ENCODE assay signal across 8 mouse cellular contexts in the genomic region with DNA sequence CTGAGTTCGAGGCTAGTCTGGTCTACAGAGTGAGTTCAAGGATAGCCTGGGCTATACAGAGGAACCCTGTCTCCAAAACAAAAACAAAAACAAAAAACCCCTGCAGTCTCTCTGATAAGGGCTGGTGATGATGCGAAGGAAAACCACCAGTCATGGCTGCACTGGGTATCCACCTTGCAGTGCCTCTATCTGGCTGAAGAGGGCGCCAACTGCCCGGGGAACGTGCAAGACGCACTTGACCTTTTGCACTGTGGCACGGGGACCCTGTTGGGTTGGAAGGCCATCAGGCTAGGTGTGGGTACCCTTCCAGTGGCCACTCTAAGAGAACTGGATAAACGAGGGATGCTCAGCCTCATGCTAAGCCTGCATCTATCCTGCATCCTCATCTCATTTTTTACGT. TPM values are rescaled to one million over a fixed set of nuclear protein-coding genes. Genes with fewer than 3 reads are reported as not detected.
DNase-seq lines count a peak whose midpoint lies in the region; ATAC-seq and TF ChIP-seq lines count a peak whose summit lies in the region.

No protein-coding gene starts in this region.

- no peaks in the 10 kb centered on the region for H3K27me3 ChIP-seq in forebrain, embryonic 11.5 days (ENCODE audit: control insufficient read depth, insufficient read depth, low read length)
- H3K27me3 ChIP-seq in forebrain, embryonic 13.5 days = no peaks in the 10 kb centered on the region
- H3K27me3 ChIP-seq in C2C12 (ENCODE audit: control insufficient read depth, insufficient read depth, insufficient read length) = peaks cover 5% of the 10 kb centered on the region
- no peaks in the 10 kb centered on the region for H3K27me3 ChIP-seq in forebrain, postnatal 0 days (ENCODE audit: insufficient read depth, low read length)
- no peaks in the 10 kb centered on the region for H3K27me3 ChIP-seq in stomach, postnatal 0 days (ENCODE audit: control insufficient read depth, insufficient read depth, low read length)

- TF ChIP-seq EP300 in stomach, postnatal 0 days (optimal IDR thresholded peaks at IDR 0.05) = no peak

- no peaks in the 10 kb centered on the region for H3K9me3 ChIP-seq in forebrain, embryonic 11.5 days (ENCODE audit: control insufficient read depth, low read length)
- H3K9me3 ChIP-seq in forebrain, embryonic 13.5 days (replicated peaks) = no peaks in the 10 kb centered on the region
- no peaks in the 10 kb centered on the region for H3K9me3 ChIP-seq in forebrain, postnatal 0 days (ENCODE audit: low read length)
- H3K9me3 ChIP-seq in stomach, postnatal 0 days (ENCODE audit: control insufficient read depth, low read length) = no peaks in the 10 kb centered on the region

- DNase-seq in forebrain, embryonic 11.5 days (ENCODE audit: low spot score) = peak; percentile 86
- DNase-seq in forebrain, postnatal 0 days = no peak
- peak; percentile 41 to 76 for DNase-seq in layer of hippocampus, adult 2 months (ENCODE audit: low spot score in 2 of 2)
- peak; percentile 66 for DNase-seq in stomach, postnatal 0 days (ENCODE audit: low spot score)

- H3K4me3 ChIP-seq in forebrain, embryonic 11.5 days (ENCODE audit: low read depth, low read length) = no peak overlapping the region
- no peak overlapping the region for H3K4me3 ChIP-seq in forebrain, embryonic 13.5 days
- H3K4me3 ChIP-seq in C2C12 (ENCODE audit: insufficient read depth, poor library complexity, severe bottlenecking) = no peak overlapping the region
- H3K4me3 ChIP-seq in bone marrow, adult 2 months (replicated peaks; ENCODE audit: control insufficient read depth, low read depth, low read length) = no peak overlapping the region
- no peak overlapping the region for H3K4me3 ChIP-seq in forebrain, postnatal 0 days (ENCODE audit: low read depth, low read length)
- no peak overlapping the region for H3K4me3 ChIP-seq in layer of hippocampus, adult 2 months
- H3K4me3 ChIP-seq in stomach, postnatal 0 days (ENCODE audit: low read depth, low read length) = no peak overlapping the region

- H3K4me2 ChIP-seq in forebrain, embryonic 11.5 days (ENCODE audit: low read depth, low read length, severe bottlenecking) = no peak overlapping the region
- H3K4me2 ChIP-seq in forebrain, embryonic 13.5 days = no peak overlapping the region
- H3K4me2 ChIP-seq in forebrain, postnatal 0 days (ENCODE audit: low read depth) = no peak overlapping the region
- H3K4me2 ChIP-seq in stomach, postnatal 0 days (replicated peaks; ENCODE audit: low read depth) = no peak overlapping the region

- no peaks in the 10 kb centered on the region for H3K79me3 ChIP-seq in C2C12 (ENCODE audit: low read depth)

- H3K9ac ChIP-seq in forebrain, embryonic 11.5 days (ENCODE audit: low read length) = no peak overlapping the region
- H3K9ac ChIP-seq in forebrain, embryonic 13.5 days = no peak overlapping the region
- no peak overlapping the region for H3K9ac ChIP-seq in forebrain, postnatal 0 days
- no peak overlapping the region for H3K9ac ChIP-seq in stomach, postnatal 0 days (ENCODE audit: low read length)

- H3ac ChIP-seq in C2C12 (ENCODE audit: control insufficient read depth, insufficient read length, low read depth) = no peak overlapping the region

- H3K27ac ChIP-seq in forebrain, embryonic 11.5 days (ENCODE audit: low read depth, low read length) = no peak overlapping the region
- no peak overlapping the region for H3K27ac ChIP-seq in forebrain, embryonic 13.5 days
- H3K27ac ChIP-seq in bone marrow, adult 2 months (ENCODE audit: control insufficient read depth, insufficient read depth, low read depth, low read length, poor library complexity) = peak overlapping the region; percentile 93
- H3K27ac ChIP-seq in forebrain, postnatal 0 days (ENCODE audit: low read depth, low read length) = no peak overlapping the region
- no peak overlapping the region for H3K27ac ChIP-seq in layer of hippocampus, adult 2 months
- H3K27ac ChIP-seq in stomach, postnatal 0 days (replicated peaks) = no peak overlapping the region

- H3K79me2 ChIP-seq in C2C12 (ENCODE audit: control insufficient read depth, insufficient read depth) = no peaks in the 10 kb centered on the region

- peak; percentile 35; the same call in 1 of the 2 replicates for TF ChIP-seq POLR2A in bone marrow, adult 2 months (IDR thresholded peaks at IDR 0.05; ENCODE audit: borderline replicate concordance, control insufficient read depth, low read depth, low read length)

- 0 out of 2 replicates have a peak, but pooled peaks have one; percentile 28 for ATAC-seq in forebrain, embryonic 11.5 days (replicated peaks; ENCODE audit: low FRiP score)
- no peak for ATAC-seq in forebrain, embryonic 13.5 days
- 0 out of 2 replicates have a peak, but pooled peaks have one; percentile 27 for ATAC-seq in forebrain, postnatal 0 days
- ATAC-seq in megakaryocyte, adult 5-6 weeks (ENCODE audit: poor library complexity, severe bottlenecking) = peak; percentile 78
- 0 out of 2 replicates have a peak, but pooled peaks have one; percentile 3 for ATAC-seq in stomach, postnatal 0 days (ENCODE audit: low FRiP score, low TSS enrichment)

- no peaks in the 10 kb centered on the region for H3K36me3 ChIP-seq in forebrain, embryonic 11.5 days (ENCODE audit: control insufficient read depth, insufficient read depth, low read length)
- no peaks in the 10 kb centered on the region for H3K36me3 ChIP-seq in forebrain, embryonic 13.5 days (ENCODE audit: poor library complexity, severe bottlenecking)
- no peaks in the 10 kb centered on the region for H3K36me3 ChIP-seq in C2C12 (ENCODE audit: control insufficient read depth, insufficient read depth)
- H3K36me3 ChIP-seq in forebrain, postnatal 0 days (ENCODE audit: insufficient read depth) = no peaks in the 10 kb centered on the region
- no peaks in the 10 kb centered on the region for H3K36me3 ChIP-seq in stomach, postnatal 0 days (ENCODE audit: control insufficient read depth, insufficient read depth, low read length)

- H3K4me1 ChIP-seq in forebrain, embryonic 11.5 days (replicated peaks; ENCODE audit: control insufficient read depth, insufficient read depth, low read length) = peaks cover 2% of the 10 kb centered on the region; the same call in 1 of the 2 replicates
- H3K4me1 ChIP-seq in forebrain, embryonic 13.5 days = peaks cover 11% of the 10 kb centered on the region
- H3K4me1 ChIP-seq in bone marrow, adult 2 months (ENCODE audit: control insufficient read depth, insufficient read depth, low read length) = peaks cover 9% of the 10 kb centered on the region
- H3K4me1 ChIP-seq in forebrain, postnatal 0 days (ENCODE audit: insufficient read depth) = no peaks in the 10 kb centered on the region
- no peaks in the 10 kb centered on the region for H3K4me1 ChIP-seq in stomach, postnatal 0 days (replicated peaks; ENCODE audit: control insufficient read depth, insufficient read depth)

- peak; percentile 93 for TF ChIP-seq CTCF in C2C12 (IDR thresholded peaks at IDR 0.05; ENCODE audit: control insufficient read depth, insufficient read depth, insufficient read length)
- peak; percentile 99 for TF ChIP-seq CTCF in bone marrow, adult 2 months (IDR thresholded peaks at IDR 0.05; ENCODE audit: control insufficient read depth, insufficient read depth, low read length)
- peak; percentile 75 for TF ChIP-seq CTCF in forebrain, postnatal 0 days (IDR thresholded peaks at IDR 0.05; ENCODE audit: low read depth)
- peak; percentile 98 for TF ChIP-seq CTCF in layer of hippocampus, adult 2 months (conservative IDR thresholded peaks at IDR 0.05)
- peak; percentile 90 for TF ChIP-seq CTCF in stomach, postnatal 0 days (IDR thresholded peaks at IDR 0.05; ENCODE audit: low read depth)

- WGBS in forebrain, embryonic 11.5 days = 21% methylated on average over 9 of the region's 9 CpGs
- 23% methylated on average over 9 of the region's 9 CpGs for WGBS in forebrain, embryonic 13.5 days
- WGBS in bone marrow, adult 2 months = 20% methylated on average over 9 of the region's 9 CpGs
- WGBS in forebrain, postnatal 0 days = 24% methylated on average over 9 of the region's 9 CpGs
- 20% methylated on average over 9 of the region's 9 CpGs for WGBS in stomach, postnatal 0 days

TF ChIP-seq in C2C12, 6 proteins besides CTCF, POLR2A, EP300 and RAD21:
- TF ChIP-seq MYOD1 (IDR thresholded peaks at IDR 0.05; ENCODE audit: control insufficient read depth, insufficient read length, low read depth) = no peak
- TF ChIP-seq MYOG (IDR thresholded peaks at IDR 0.05; ENCODE audit: control insufficient read depth, extremely low read depth, insufficient read length) = no peak
- no peak for TF ChIP-seq FOSL1 (IDR thresholded peaks at IDR 0.05; ENCODE audit: insufficient read depth, low read length, poor library complexity, severe bottlenecking)
- no peak for TF ChIP-seq CEBPB (IDR thresholded peaks at IDR 0.05; ENCODE audit: low read depth)
- no peak for TF ChIP-seq USF1 (IDR thresholded peaks at IDR 0.05; ENCODE audit: low read depth)
TF ChIP-seq in C2C12: peak in this region for 0.

RNA-seq across cellular contexts. Expression of a gene that starts 11.3 kb away (rescaled TPM):
- not detected in 2 replicates for polyA plus RNA-seq in forebrain, embryonic 11.5 days (2014; fragmentation: Nextera tagmentation; extraction: Ambion mirVana)
- not detected in 2 replicates for polyA plus RNA-seq in forebrain, embryonic 13.5 days (2015; fragmentation: Nextera tagmentation; extraction: Ambion mirVana)
- polyA plus RNA-seq in C2C12 (2012; fragmentation: generic; extraction: Trizol) = not detected
- not detected in 2 replicates for polyA plus RNA-seq in bone marrow, adult 2 months (2011; ENCODE audit: insufficient read depth, insufficient read length, low replicate concordance, missing spikeins)
- total RNA-seq in forebrain, postnatal 0 days (2014; rRNA removed) = not detected in 2 replicates
- polyA plus RNA-seq in forebrain, postnatal 0 days (2015; fragmentation: Nextera tagmentation; extraction: Ambion mirVana) = 0.24 TPM in 1 of 2 replicates, not detected in the other
- total RNA-seq in layer of hippocampus, adult 2 months (2021) = not detected
- 0.33 TPM in 1 of 2 replicates, not detected in the other for total RNA-seq in megakaryocyte, adult 5-6 weeks (2015)
- total RNA-seq in megakaryocyte, adult 5-6 weeks (2017) = not detected in 2 replicates
- not detected in 2 replicates for polyA plus RNA-seq in stomach, postnatal 0 days (2015; fragmentation: Nextera tagmentation; extraction: Ambion mirVana)

RNA-seq across cellular contexts. Expression of a gene that starts 19.7 kb away (rescaled TPM):
- polyA plus RNA-seq in forebrain, embryonic 11.5 days (2014; fragmentation: Nextera tagmentation; extraction: Ambion mirVana) = 0.23 and 0.29 TPM in 2 replicates
- polyA plus RNA-seq in forebrain, embryonic 13.5 days (2015; fragmentation: Nextera tagmentation; extraction: Ambion mirVana) = 0.25 and 0.49 TPM in 2 replicates
- 0.14 TPM for polyA plus RNA-seq in C2C12 (2012; fragmentation: generic; extraction: Trizol)
- not detected in 2 replicates for polyA plus RNA-seq in bone marrow, adult 2 months (2011; ENCODE audit: insufficient read depth, insufficient read length, low replicate concordance, missing spikeins)
- total RNA-seq in forebrain, postnatal 0 days (2014; rRNA removed) = not detected in 2 replicates
- 0.13 and 0.25 TPM in 2 replicates for polyA plus RNA-seq in forebrain, postnatal 0 days (2015; fragmentation: Nextera tagmentation; extraction: Ambion mirVana)
- total RNA-seq in layer of hippocampus, adult 2 months (2021) = not detected
- total RNA-seq in megakaryocyte, adult 5-6 weeks (2015) = not detected in 2 replicates
- total RNA-seq in megakaryocyte, adult 5-6 weeks (2017) = 0.94 TPM in 1 of 2 replicates, not detected in the other
- polyA plus RNA-seq in stomach, postnatal 0 days (2015; fragmentation: Nextera tagmentation; extraction: Ambion mirVana) = 2.7 and 3.1 TPM in 2 replicates
